Mouse (Mus musculus) hindbrain, postnatal 0 days (tissue): Measurements from ENCODE around the gene Psmb10. TPM values are rescaled to one million over a fixed set of nuclear protein-coding genes. Genes with fewer than 3 reads are reported as not detected.
A peak's percentile ranks its signal among the peaks of the same experiment; 100 is the strongest.

Experiments
- ATAC-seq: fragments of 200-750 bp; cut with Nextera tagmentation; 2 replicates; pipeline ENCODE4 v1.8.0; 2017; ENCODE audit warnings: mild to moderate bottlenecking, moderate TSS enrichment, moderate library complexity
- DNase-seq: peaks from one replicate; pipeline ENCODE4 v3.0.0-alpha.2; 2015; ENCODE audit warnings: low spot score
- H3K27ac ChIP-seq: fragments of 300-500 bp; sonication (generic); 2 replicates; pipeline ENCODE4 v1.5.1; 2014; ENCODE audit warnings: mild to moderate bottlenecking
- H3K27me3 ChIP-seq: fragments of 300-500 bp; sonication (generic); 2 replicates; pipeline ENCODE4 v1.6.1; 2014; ENCODE audit warnings: low read length, mixed read lengths; ENCODE audit not compliant: insufficient read depth
- H3K36me3 ChIP-seq: fragments of 300-500 bp; sonication (generic); 2 replicates; pipeline ENCODE4 v1.6.1; 2014; ENCODE audit warnings: low read length, mixed read lengths; ENCODE audit not compliant: insufficient read depth
- H3K4me1 ChIP-seq: fragments of 300-500 bp; sonication (generic); 2 replicates; pipeline ENCODE4 v1.6.1; 2014; ENCODE audit warnings: antibody characterized with exemption, low read length, mixed read lengths; ENCODE audit not compliant: insufficient read depth
- H3K4me2 ChIP-seq: fragments of 300-500 bp; sonication (generic); 2 replicates; pipeline ENCODE4 v1.6.1; 2014; ENCODE audit warnings: low read depth, mild to moderate bottlenecking, low read length, moderate library complexity, mixed read lengths
- H3K4me3 ChIP-seq: fragments of 300-500 bp; sonication (generic); 2 replicates; pipeline ENCODE4 v1.5.1; 2014; ENCODE audit warnings: low read length
- H3K9ac ChIP-seq: fragments of 300-500 bp; sonication (generic); replicated peaks from 2 replicates; pipeline ENCODE4 v1.6.1; 2014; ENCODE audit warnings: mild to moderate bottlenecking, low read length, moderate library complexity, mixed read lengths
- H3K9me3 ChIP-seq: fragments of 300-500 bp; sonication (generic); 2 replicates; pipeline ENCODE4 v1.6.1; 2016; ENCODE audit warnings: low read length, mixed read lengths
- CTCF ChIP-seq: IDR thresholded peaks from 2 replicates; pipeline ENCODE4 v1.5.1; 2016; ENCODE audit warnings: antibody characterized with exemption, control low read depth, low read depth
- WGBS: fragments of 180-500 bp; shearing (Covaris S2); extraction: QIAGEN DNeasy Blood & Tissue Kit; methylation state at CpG from one replicate; pipeline ENCODE4 v1.1.7; 2014; 5-methylcytosine and 5-hydroxymethylcytosine counted together
- microRNA-seq, 2 experiments: library from miRNA; unstranded; fragments of <30 nt; microRNA quantifications; one replicate each; pipeline ENCODE4; 2016
- polyA plus RNA-seq: library from polyadenylated mRNA; unstranded; fragments of >200 nt; fragmentation: Nextera tagmentation; extraction: Ambion mirVana; gene quantifications from 2 replicates; pipeline ENCODE4 v1.2.1, GENCODE M21; 2015
- total RNA-seq: library from RNA; depleted of rRNA; stranded (reverse); fragments of >200 nt; gene quantifications from 2 replicates; pipeline ENCODE4 v1.2.3, GENCODE M21; 2014; rRNA removed

The Psmb10 gene
- total and polyA plus RNA-seq, 2 experiments from 2014 or later = 67.3 to 117 TPM

DNA sequence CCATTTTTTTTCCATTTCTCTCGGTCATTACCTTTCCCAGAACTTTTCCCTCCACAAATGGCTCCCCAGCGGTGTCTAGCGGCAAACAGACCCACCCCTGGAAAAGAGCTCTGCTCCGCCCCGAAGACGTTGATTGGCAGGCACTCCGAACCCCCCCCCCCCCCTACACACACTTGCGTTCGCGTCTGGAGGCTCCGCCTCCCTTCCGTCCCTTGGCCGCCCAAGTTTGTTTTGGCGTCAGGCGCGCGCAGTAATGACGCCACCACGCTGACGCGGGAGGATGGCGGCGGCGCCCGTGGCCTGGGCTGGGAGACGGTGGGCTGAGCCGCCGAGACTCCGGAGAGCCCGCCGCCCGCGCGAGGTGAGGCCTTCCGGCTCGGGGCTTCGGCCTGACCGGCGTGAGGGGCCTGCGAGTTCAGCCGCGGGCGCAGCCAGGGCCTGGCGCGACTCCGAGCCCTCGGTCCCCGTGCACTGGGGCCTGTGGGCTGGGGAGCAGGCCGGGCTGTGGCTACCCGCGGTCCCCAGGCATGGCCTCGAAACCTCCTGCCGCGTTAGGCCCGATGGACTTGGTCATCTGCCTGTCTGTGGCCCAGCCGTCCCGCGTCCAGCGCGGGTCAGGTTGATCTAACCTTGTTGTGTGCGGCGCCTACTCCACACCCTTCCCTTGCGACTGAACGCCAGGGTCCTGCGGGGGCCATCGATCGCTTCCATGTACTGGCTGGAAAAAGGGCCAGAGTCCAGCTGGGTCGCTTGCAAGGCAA is 37.9 kb downstream of the Psmb10 start, which contains the start of gene Pskh1:
Pskh1 (plus strand) TSS at position 262 of the 761 bp plus-strand sequence.
- H3K4me3 ChIP-seq = peak within 1 kb of the TSS; percentile 70
- peak; percentile 96 for ATAC-seq
- no peaks in the 10 kb centered on the region for H3K9me3 ChIP-seq
- H3K27me3 ChIP-seq = no peaks in the 10 kb centered on the region
- DNase-seq = peak; percentile 97
- no peaks in the 10 kb centered on the region for H3K36me3 ChIP-seq
- peak within 1 kb of the TSS; percentile 84 for H3K4me2 ChIP-seq
- H3K9ac ChIP-seq = peak within 1 kb of the TSS; percentile 96
- H3K27ac ChIP-seq = peak within 1 kb of the TSS; percentile 87
- under 1% methylated on average over 64 of the region's 68 CpGs for WGBS
- no peak for TF ChIP-seq CTCF
- peaks cover 5% of the 10 kb centered on the region for H3K4me1 ChIP-seq

DNA sequence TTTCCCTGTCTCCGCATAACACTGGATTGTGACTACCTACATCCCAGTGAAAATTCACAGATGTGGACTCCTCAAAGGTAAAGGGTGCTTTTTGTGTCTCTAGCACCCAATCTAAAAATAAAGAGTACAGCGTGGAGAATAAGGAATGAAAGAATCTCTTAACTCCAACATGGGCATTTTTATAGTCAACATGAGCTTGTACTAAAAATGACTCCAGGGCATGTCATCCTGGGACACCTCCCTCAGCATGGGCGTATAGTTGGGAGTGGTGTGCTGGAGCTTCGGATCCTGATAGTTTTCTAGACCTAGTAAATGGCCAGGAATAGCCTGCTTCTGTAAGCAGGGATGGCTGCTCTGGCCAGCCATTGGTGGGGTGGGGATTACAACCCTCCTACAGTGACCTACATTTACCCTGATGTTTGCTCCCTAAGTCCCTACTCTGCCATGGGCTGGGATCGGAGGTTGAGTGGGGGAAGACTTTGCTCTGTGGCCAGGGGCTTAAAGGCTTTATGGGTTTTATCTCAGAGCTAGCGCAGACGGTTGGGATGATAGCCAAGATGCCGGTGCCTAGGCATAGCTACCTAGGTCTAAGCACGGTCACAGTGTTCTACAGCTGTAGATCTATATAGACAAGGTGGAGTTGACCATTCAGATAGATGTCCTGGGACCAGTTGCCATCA is 40.3 kb downstream of the Psmb10 start:
- no peak overlapping the region for H3K4me2 ChIP-seq
- 87% methylated on average over 9 of the region's 9 CpGs for WGBS

DNA sequence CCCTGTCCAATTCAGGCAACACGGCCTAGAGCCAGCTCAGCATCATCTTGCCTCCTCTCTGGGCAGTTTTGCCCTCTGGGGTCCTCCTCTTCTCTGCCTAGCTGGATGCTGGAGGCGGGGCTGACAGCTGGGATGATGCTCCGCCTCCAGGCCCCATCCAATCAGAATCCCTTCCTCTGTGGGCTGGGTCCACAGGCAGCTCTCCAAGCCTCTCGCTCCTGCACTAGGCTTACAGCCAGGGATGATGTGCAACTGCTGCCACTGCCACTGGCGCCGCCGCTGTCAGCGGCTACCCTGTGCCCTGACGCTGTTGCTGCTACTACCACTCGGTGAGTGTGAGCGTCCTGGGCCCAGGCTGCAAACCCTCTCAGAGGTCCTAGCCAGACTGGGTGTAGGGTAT is 44.9 kb downstream of the Psmb10 start, which contains the start of gene Nrn1l:
Nrn1l (plus strand) TSS at position 229 of the 400 bp plus-strand sequence.
- 7% methylated on average over 11 of the region's 11 CpGs for WGBS
- H3K27ac ChIP-seq = no peak within 1 kb of the TSS
- H3K4me1 ChIP-seq = no peaks in the 10 kb centered on the region
- peak; percentile 90 for DNase-seq
- H3K4me3 ChIP-seq = no peak within 1 kb of the TSS
- H3K9ac ChIP-seq = no peak within 1 kb of the TSS; the same call in 1 of the 2 replicates
- no peaks in the 10 kb centered on the region for H3K27me3 ChIP-seq
- ATAC-seq = peak; percentile 91
- peak; percentile 33; the same call in 1 of the 2 replicates for TF ChIP-seq CTCF
- H3K36me3 ChIP-seq = peaks cover 36% of the 10 kb centered on the region
- H3K4me2 ChIP-seq = no peak within 1 kb of the TSS; the same call in 1 of the 2 replicates
- no peaks in the 10 kb centered on the region for H3K9me3 ChIP-seq

More for the DNA sequence above, 40.3 kb downstream of the Psmb10 start:
- Histone ChIP-seq H3K9ac (no peak overlapping the region), H3K4me1 (peaks cover 5% of the 10 kb centered on the region), H3K9me3 (no peaks in the 10 kb centered on the region), H3K27ac (no peak overlapping the region), H3K4me3 (no peak overlapping the region), H3K36me3 (no peaks in the 10 kb centered on the region), H3K27me3 (no peaks in the 10 kb centered on the region)
- DNase-seq = no peak
- no peak for TF ChIP-seq CTCF
- no peak for ATAC-seq

DNA sequence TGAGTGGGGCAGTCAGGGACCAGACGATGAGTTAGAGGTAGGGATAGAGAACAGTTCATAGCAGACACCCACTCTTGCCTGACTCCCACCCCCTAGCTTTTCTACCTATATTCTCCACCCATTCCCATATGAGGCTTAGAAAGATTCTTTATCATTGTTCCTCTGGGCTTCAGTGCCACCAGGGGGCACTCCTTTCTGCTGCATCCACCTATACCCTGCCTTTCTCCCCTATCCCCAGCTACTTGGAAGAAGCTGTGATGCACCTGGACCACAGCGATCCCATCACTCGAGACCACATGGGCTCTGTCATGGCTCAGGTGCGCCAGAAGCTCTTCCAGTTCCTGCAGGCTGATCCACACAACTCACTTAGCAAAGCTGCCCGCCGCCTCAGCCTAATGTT is 45.8 kb downstream of the Psmb10 start:
- WGBS = 80% methylated on average over 6 of the region's 6 CpGs
- peak; percentile 64 for TF ChIP-seq CTCF
- ATAC-seq = peak; percentile 31; the same call in 1 of the 2 replicates

DNA sequence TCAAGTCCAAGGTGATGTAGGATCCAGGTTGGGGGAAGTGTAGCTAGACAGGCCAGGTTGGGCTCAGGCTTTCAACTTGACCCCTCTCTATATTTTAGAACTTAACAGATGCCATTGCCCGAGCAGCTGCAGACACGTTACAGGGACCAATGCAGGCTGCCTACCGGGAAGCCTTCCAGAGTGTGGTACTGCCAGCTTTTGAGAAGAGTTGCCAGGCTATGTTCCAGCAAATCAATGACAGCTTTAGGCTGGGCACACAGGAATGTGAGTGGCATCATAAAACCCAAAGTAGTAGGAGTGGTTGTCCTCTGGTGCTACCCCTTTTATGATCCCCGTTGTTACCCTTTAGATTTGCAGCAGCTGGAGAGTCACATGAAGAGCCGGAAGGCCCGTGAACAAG is 47.4 kb downstream of the Psmb10 start:
- 72% methylated on average over 6 of the region's 6 CpGs for WGBS
- Histone ChIP-seq H3K9ac (no peak overlapping the region), H3K4me2 (no peak overlapping the region), H3K27ac (no peak overlapping the region), H3K4me3 (no peak overlapping the region), H3K27me3 (no peaks in the 10 kb centered on the region), H3K9me3 (no peaks in the 10 kb centered on the region), H3K36me3 (peaks cover 60% of the 10 kb centered on the region), H3K4me1 (no peaks in the 10 kb centered on the region)
- no peak for DNase-seq
- no peak for TF ChIP-seq CTCF
- no peak for ATAC-seq

More for the DNA sequence above, 45.8 kb downstream of the Psmb10 start:
- peak; percentile 26 for DNase-seq
- no peaks in the 10 kb centered on the region for H3K9me3 ChIP-seq
- no peak overlapping the region for H3K9ac ChIP-seq
- no peak overlapping the region for H3K27ac ChIP-seq
- no peaks in the 10 kb centered on the region for H3K27me3 ChIP-seq
- H3K4me3 ChIP-seq = no peak overlapping the region
- H3K4me2 ChIP-seq = no peak overlapping the region
- H3K4me1 ChIP-seq = no peaks in the 10 kb centered on the region
- H3K36me3 ChIP-seq = peaks cover 45% of the 10 kb centered on the region

DNA sequence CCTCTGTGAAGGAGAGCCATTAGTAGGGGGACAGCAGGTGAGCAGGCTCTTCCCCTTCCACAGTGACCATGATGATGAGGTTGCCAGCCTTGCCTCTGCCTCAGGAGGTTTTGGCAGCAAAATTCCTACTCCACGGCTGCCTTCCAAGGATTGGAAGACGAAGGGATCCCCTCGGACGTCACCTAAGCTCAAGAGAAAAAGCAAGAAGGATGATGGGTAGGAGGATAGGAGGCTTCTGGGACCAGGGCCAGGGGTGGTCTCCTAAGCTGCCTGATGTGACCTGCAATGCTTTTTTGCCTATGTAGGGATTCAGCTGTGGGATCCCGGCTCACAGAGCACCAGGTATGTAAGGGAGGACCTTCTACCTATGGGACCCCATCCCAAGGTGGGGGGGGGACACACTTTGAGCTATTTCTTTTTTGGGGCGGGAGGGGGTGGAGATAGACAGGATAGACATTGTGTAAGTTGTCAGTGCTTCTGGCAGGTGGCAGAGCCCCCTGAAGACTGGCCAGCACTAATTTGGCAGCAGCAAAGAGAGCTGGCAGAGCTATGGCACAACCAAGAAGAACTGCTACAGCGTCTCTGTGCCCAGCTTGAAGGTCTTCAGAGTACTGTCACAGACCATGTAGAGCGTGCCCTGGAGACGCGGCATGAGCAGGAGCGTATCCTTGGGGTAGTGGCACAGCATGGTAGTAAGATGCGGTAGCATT is 48.3 kb downstream of the Psmb10 start:
- H3K4me1 ChIP-seq = no peaks in the 10 kb centered on the region
- TF ChIP-seq CTCF = no peak
- no peaks in the 10 kb centered on the region for H3K27me3 ChIP-seq
- H3K4me3 ChIP-seq = no peak overlapping the region
- 85% methylated on average over 12 of the region's 12 CpGs for WGBS
- H3K27ac ChIP-seq = no peak overlapping the region
- no peak overlapping the region for H3K4me2 ChIP-seq
- H3K9ac ChIP-seq = no peak overlapping the region
- peaks cover 70% of the 10 kb centered on the region for H3K36me3 ChIP-seq
- no peaks in the 10 kb centered on the region for H3K9me3 ChIP-seq
- ATAC-seq (no peak), DNase-seq (no peak)

Small RNA genes lying within 50 kb of the gene (microRNA-seq; reads per million reads assigned to microRNA genes)
- 0 reads per million in 2 experiments for gene Mir7074

Other genes with a start within 250 kb of the Psmb10 start
- gene Acd, start 237.3 kb downstream of the Psmb10 start, total RNA-seq = 25.8 and 39.3 TPM in 2 replicates
- 82.1 and 88.2 TPM in 2 replicates for gene Acd, start 237.3 kb downstream of the Psmb10 start, polyA plus RNA-seq
- gene Pard6a, start 237.3 kb downstream of the Psmb10 start, total RNA-seq = 67.6 and 84.6 TPM in 2 replicates
- 74.4 and 75.5 TPM in 2 replicates for gene Pard6a, start 237.3 kb downstream of the Psmb10 start, polyA plus RNA-seq
- not detected in 2 replicates for gene 4933405L10Rik, start 230.8 kb downstream of the Psmb10 start, total RNA-seq
- 0.38 and 0.42 TPM in 2 replicates for gene 4933405L10Rik, start 230.8 kb downstream of the Psmb10 start, polyA plus RNA-seq
- 11.7 and 12.1 TPM in 2 replicates for gene Enkd1, start 230.2 kb downstream of the Psmb10 start, total RNA-seq
- gene Enkd1, start 230.2 kb downstream of the Psmb10 start, polyA plus RNA-seq = 17.3 and 18.5 TPM in 2 replicates
- gene Gfod2, start 179.8 kb downstream of the Psmb10 start, total RNA-seq = 53.1 and 56.3 TPM in 2 replicates
- 53.7 and 53.8 TPM in 2 replicates for gene Gfod2, start 179.8 kb downstream of the Psmb10 start, polyA plus RNA-seq
- gene Ranbp10, start 111.1 kb downstream of the Psmb10 start, total RNA-seq = 10.5 and 15.7 TPM in 2 replicates
- gene Ranbp10, start 111.1 kb downstream of the Psmb10 start, polyA plus RNA-seq = 6.3 and 7.2 TPM in 2 replicates
- gene Tsnaxip1, start 110.7 kb downstream of the Psmb10 start, total RNA-seq = 0.36 and 0.37 TPM in 2 replicates
- gene Tsnaxip1, start 110.7 kb downstream of the Psmb10 start, polyA plus RNA-seq = 0.64 and 0.71 TPM in 2 replicates
- 40.9 and 45.3 TPM in 2 replicates for gene Cenpt, start 85.2 kb downstream of the Psmb10 start, total RNA-seq
- gene Cenpt, start 85.2 kb downstream of the Psmb10 start, polyA plus RNA-seq = 39.9 and 42.8 TPM in 2 replicates
- 86.9 and 112 TPM in 2 replicates for gene Thap11, start 83.3 kb downstream of the Psmb10 start, total RNA-seq
- 44.9 and 45.6 TPM in 2 replicates for gene Thap11, start 83.3 kb downstream of the Psmb10 start, polyA plus RNA-seq
- gene Nutf2, start 77.9 kb downstream of the Psmb10 start, total RNA-seq = 20.1 and 49.6 TPM in 2 replicates
- 119 and 158 TPM in 2 replicates for gene Nutf2, start 77.9 kb downstream of the Psmb10 start, polyA plus RNA-seq
- gene Edc4, start 57.6 kb downstream of the Psmb10 start, total RNA-seq = 113 and 118 TPM in 2 replicates
- gene Edc4, start 57.6 kb downstream of the Psmb10 start, polyA plus RNA-seq = 41.7 and 42.0 TPM in 2 replicates
- 0.75 and 3.3 TPM in 2 replicates for gene Nrn1l, start 44.9 kb downstream of the Psmb10 start, total RNA-seq
- gene Nrn1l, start 44.9 kb downstream of the Psmb10 start, polyA plus RNA-seq = 1.9 and 2.0 TPM in 2 replicates
- gene Pskh1, start 38.0 kb downstream of the Psmb10 start, total RNA-seq = 30.0 and 32.3 TPM in 2 replicates
- 11.3 and 11.5 TPM in 2 replicates for gene Pskh1, start 38.0 kb downstream of the Psmb10 start, polyA plus RNA-seq
- gene Ctrl, start 4.6 kb downstream of the Psmb10 start, total RNA-seq = 1.7 and 5.5 TPM in 2 replicates
- 3.1 and 3.3 TPM in 2 replicates for gene Ctrl, start 4.6 kb downstream of the Psmb10 start, polyA plus RNA-seq
- 24.7 and 26.5 TPM in 2 replicates for gene Lcat, start 4.9 kb upstream of the Psmb10 start, total RNA-seq
- 13.0 and 16.8 TPM in 2 replicates for gene Lcat, start 4.9 kb upstream of the Psmb10 start, polyA plus RNA-seq
- gene Slc12a4, start 27.7 kb upstream of the Psmb10 start, total RNA-seq = 22.5 and 25.5 TPM in 2 replicates
- 16.3 and 16.9 TPM in 2 replicates for gene Slc12a4, start 27.7 kb upstream of the Psmb10 start, polyA plus RNA-seq
- gene Dpep3, start 41.0 kb upstream of the Psmb10 start, total RNA-seq = not detected in 2 replicates
- gene Dpep3, start 41.0 kb upstream of the Psmb10 start, polyA plus RNA-seq = not detected in 2 replicates
- gene Dus2, start 52.9 kb upstream of the Psmb10 start, total RNA-seq = 9.3 and 15.4 TPM in 2 replicates
- gene Dus2, start 52.9 kb upstream of the Psmb10 start, polyA plus RNA-seq = 20.2 and 22.4 TPM in 2 replicates
- gene Dpep2nb, start 67.5 kb upstream of the Psmb10 start, total RNA-seq = not detected in 2 replicates
- gene Dpep2nb, start 67.5 kb upstream of the Psmb10 start, polyA plus RNA-seq = not detected in 2 replicates
- gene Ddx28, start 73.4 kb upstream of the Psmb10 start, total RNA-seq = 36.7 and 43.3 TPM in 2 replicates
- 19.7 and 20.2 TPM in 2 replicates for gene Ddx28, start 73.4 kb upstream of the Psmb10 start, polyA plus RNA-seq
- gene Nfatc3, start 120.4 kb upstream of the Psmb10 start, total RNA-seq = 14.0 and 24.0 TPM in 2 replicates
- gene Nfatc3, start 120.4 kb upstream of the Psmb10 start, polyA plus RNA-seq = 2.8 and 2.9 TPM in 2 replicates
- 0.10 and 0.75 TPM in 2 replicates for gene Esrp2, start 198.5 kb upstream of the Psmb10 start, total RNA-seq
- gene Esrp2, start 198.5 kb upstream of the Psmb10 start, polyA plus RNA-seq = 0.10 and 0.15 TPM in 2 replicates
- gene Pla2g15, start 212.0 kb upstream of the Psmb10 start, total RNA-seq = 14.9 and 18.2 TPM in 2 replicates
- 14.6 and 15.7 TPM in 2 replicates for gene Pla2g15, start 212.0 kb upstream of the Psmb10 start, polyA plus RNA-seq
- gene Slc7a6, start 230.4 kb upstream of the Psmb10 start, total RNA-seq = 35.2 and 39.1 TPM in 2 replicates
- 49.9 and 53.2 TPM in 2 replicates for gene Slc7a6, start 230.4 kb upstream of the Psmb10 start, polyA plus RNA-seq